Mouse (Mus musculus) intestine, embryonic 14.5 days (tissue): ENCODE data around the gene Wfdc9. TPM values are rescaled to one million over a fixed set of nuclear protein-coding genes. Genes with fewer than 3 reads are reported as not detected.

Source experiments
- ATAC-seq: fragments of 200-750 bp; cut with Nextera tagmentation; replicated peaks from 2 replicates; pipeline ENCODE4 v1.8.0; 2017; ENCODE audit warnings: low read depth, moderate number of reproducible peaks, moderate TSS enrichment, moderate library complexity; ENCODE audit not compliant: low FRiP score, low TSS enrichment
- DNase-seq: peaks from one replicate; pipeline ENCODE4 v3.0.0-alpha.2; 2018; ENCODE audit warnings: low spot score
- H3K27ac ChIP-seq: fragments of 300-500 bp; sonication (generic); 2 replicates; pipeline ENCODE4 v1.5.1; 2014; ENCODE audit warnings: low read depth, mild to moderate bottlenecking, control low read depth
- H3K27me3 ChIP-seq: fragments of 300-500 bp; sonication (generic); replicated peaks from 2 replicates; pipeline ENCODE4 v1.6.1; 2014; ENCODE audit warnings: low read length, control low read depth; ENCODE audit not compliant: control insufficient read depth, insufficient read depth
- H3K36me3 ChIP-seq: fragments of 300-500 bp; sonication (generic); 2 replicates; pipeline ENCODE4 v1.6.1; 2014; ENCODE audit warnings: low read length, control low read depth; ENCODE audit not compliant: control insufficient read depth, insufficient read depth
- H3K4me1 ChIP-seq: fragments of 300-500 bp; sonication (generic); replicated peaks from 2 replicates; pipeline ENCODE4 v1.6.1; 2014; ENCODE audit warnings: low read length, control low read depth, mixed read lengths; ENCODE audit not compliant: control insufficient read depth, insufficient read depth
- H3K4me2 ChIP-seq: fragments of 300-500 bp; sonication (generic); 2 replicates; pipeline ENCODE4 v1.6.1; 2014; ENCODE audit warnings: low read length
- H3K4me3 ChIP-seq: fragments of 300-500 bp; sonication (generic); 2 replicates; pipeline ENCODE4 v1.5.1; 2014; ENCODE audit warnings: low read depth, low read length, control low read depth, mixed read lengths
- H3K9ac ChIP-seq: fragments of 300-500 bp; sonication (generic); 2 replicates; pipeline ENCODE4 v1.6.1; 2014; ENCODE audit warnings: mild to moderate bottlenecking, low read length
- H3K9me3 ChIP-seq: fragments of 300-500 bp; sonication (generic); 2 replicates; pipeline ENCODE4 v1.6.1; 2016; ENCODE audit warnings: low read length, control low read depth; ENCODE audit not compliant: control insufficient read depth
- WGBS: fragments of 180-500 bp; shearing (Covaris S2); extraction: QIAGEN DNeasy Blood & Tissue Kit; methylation state at CpG from one replicate; pipeline ENCODE4 v1.1.7; 2014; 5-methylcytosine and 5-hydroxymethylcytosine counted together
- polyA plus RNA-seq: library from polyadenylated mRNA; unstranded; fragments of >200 nt; fragmentation: Nextera tagmentation; extraction: Ambion mirVana; gene quantifications from 2 replicates; pipeline ENCODE4 v1.2.1, GENCODE M21; 2014

Wfdc9 gene
- polyA plus RNA-seq, 1 experiment from 2014 or later, result not detected

DNA sequence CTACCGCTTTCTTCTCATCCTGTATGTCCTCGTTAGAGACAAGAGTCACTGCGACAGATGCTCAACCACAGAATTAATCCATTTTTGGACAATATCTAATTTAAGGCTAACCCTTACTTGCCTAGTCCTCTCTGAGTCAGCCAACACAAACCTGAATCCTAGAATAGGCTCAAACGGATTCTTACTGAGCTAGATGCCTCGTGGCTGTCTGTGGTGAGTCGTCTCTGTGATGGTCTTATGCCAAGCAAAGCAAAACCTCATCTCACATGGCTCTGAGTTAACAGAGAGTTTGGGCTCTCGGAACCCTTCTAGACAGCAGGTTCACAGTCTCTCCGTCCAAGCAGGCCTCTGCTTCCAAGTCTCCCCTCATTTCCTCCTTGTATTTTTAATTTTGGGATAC lies 52.0 kb downstream of the Wfdc9 start:
- Histone ChIP-seq H3K27me3 (no peaks in the 10 kb centered on the region), H3K4me3 (no peak overlapping the region), H3K9ac (no peak overlapping the region), H3K27ac (no peak overlapping the region), H3K36me3 (no peaks in the 10 kb centered on the region), H3K4me1 (no peaks in the 10 kb centered on the region), H3K9me3 (no peaks in the 10 kb centered on the region), H3K4me2 (no peak overlapping the region)
- ATAC-seq (no peak), DNase-seq (no peak)
- 88% methylated on average over 8 of the region's 8 CpGs for WGBS

DNA sequence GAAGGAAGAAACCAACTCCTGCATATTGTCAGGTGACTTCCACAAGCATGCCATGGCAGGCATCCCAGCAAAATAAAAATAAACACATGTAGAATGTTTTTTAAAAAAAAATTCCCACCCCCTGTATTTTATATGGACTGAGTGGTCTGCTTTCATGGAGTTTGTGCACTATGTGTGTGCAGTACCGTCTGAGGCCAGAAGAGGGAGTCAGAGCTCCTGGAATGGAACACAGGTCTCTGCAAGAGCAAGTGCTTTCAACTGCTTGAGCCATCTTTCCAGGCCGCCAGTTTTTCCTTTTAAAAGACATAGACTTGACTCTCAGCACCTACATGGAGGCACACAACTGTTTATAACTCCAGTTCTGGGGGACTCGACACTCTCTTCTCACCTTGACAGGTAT lies 52.9 kb downstream of the Wfdc9 start:
- Histone ChIP-seq H3K9ac (no peak overlapping the region), H3K27ac (no peak overlapping the region), H3K27me3 (no peaks in the 10 kb centered on the region), H3K4me3 (no peak overlapping the region), H3K36me3 (no peaks in the 10 kb centered on the region), H3K4me1 (no peaks in the 10 kb centered on the region), H3K4me2 (no peak overlapping the region), H3K9me3 (no peaks in the 10 kb centered on the region)
- DNase-seq (no peak), ATAC-seq (no peak)
- WGBS, result 93% methylated on average over 3 of the region's 3 CpGs

DNA sequence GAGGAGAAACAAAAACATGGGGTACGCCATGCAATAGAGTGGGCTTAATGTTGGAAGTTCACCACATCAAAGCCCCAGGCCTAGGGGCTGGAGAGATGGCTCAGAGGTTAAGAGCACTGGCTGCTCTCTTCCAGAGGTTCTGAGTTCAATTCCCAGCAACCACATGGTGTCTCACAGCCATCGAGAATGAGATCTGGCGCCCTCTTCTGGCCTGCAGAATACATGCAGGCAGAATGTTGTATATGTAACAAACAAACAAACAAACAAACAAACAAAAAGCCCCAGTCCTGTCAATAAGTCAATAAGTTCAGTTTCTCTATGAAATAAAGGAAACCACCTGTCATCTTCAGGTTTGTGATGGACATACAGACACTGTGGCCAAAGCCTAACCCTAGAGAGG lies 56.2 kb downstream of the Wfdc9 start:
- WGBS, result 70% methylated on average over 3 of the region's 3 CpGs
- Histone ChIP-seq H3K36me3 (no peaks in the 10 kb centered on the region), H3K27me3 (no peaks in the 10 kb centered on the region), H3K9ac (no peak overlapping the region), H3K27ac (no peak overlapping the region), H3K4me3 (no peak overlapping the region), H3K4me2 (no peak overlapping the region), H3K4me1 (no peaks in the 10 kb centered on the region), H3K9me3 (no peaks in the 10 kb centered on the region)
- DNase-seq, result no peak
- ATAC-seq, result no peak

Other genes with a start within 250 kb of the Wfdc9 start
- 104 and 110 TPM in 2 replicates for gene Sdc4, start 212.7 kb downstream of the Wfdc9 start, polyA plus RNA-seq
- gene Sys1, start 199.6 kb downstream of the Wfdc9 start, polyA plus RNA-seq, result 65.2 and 67.2 TPM in 2 replicates
- gene Gm20458, start 195.6 kb downstream of the Wfdc9 start, polyA plus RNA-seq, result 11.6 and 17.4 TPM in 2 replicates
- gene Trp53tg5, start 182.9 kb downstream of the Wfdc9 start, polyA plus RNA-seq, result not detected in 2 replicates
- 9.4 and 12.5 TPM in 2 replicates for gene Dbndd2, start 170.5 kb downstream of the Wfdc9 start, polyA plus RNA-seq
- 72.4 and 79.7 TPM in 2 replicates for gene Pigt, start 159.1 kb downstream of the Wfdc9 start, polyA plus RNA-seq
- 79.5 and 85.7 TPM in 2 replicates for gene Wfdc2, start 94.2 kb downstream of the Wfdc9 start, polyA plus RNA-seq
- not detected in 2 replicates for gene Spint3, start 83.1 kb downstream of the Wfdc9 start, polyA plus RNA-seq
- gene Wfdc6a, start 71.1 kb downstream of the Wfdc9 start, polyA plus RNA-seq, result 1.5 and 3.2 TPM in 2 replicates
- not detected in 2 replicates for gene Eppin, start 63.0 kb downstream of the Wfdc9 start, polyA plus RNA-seq
- gene Wfdc6b, start 43.1 kb downstream of the Wfdc9 start, polyA plus RNA-seq, result not detected in 2 replicates
- not detected in 2 replicates for gene Wfdc8, start 43.0 kb downstream of the Wfdc9 start, polyA plus RNA-seq
- not detected in 2 replicates for gene Wfdc16, start 17.8 kb downstream of the Wfdc9 start, polyA plus RNA-seq
- gene Wfdc10, start 537 bp downstream of the Wfdc9 start, polyA plus RNA-seq, result 1.2 TPM in 1 of 2 replicates, not detected in the other
- gene Wfdc11, start 17.5 kb upstream of the Wfdc9 start, polyA plus RNA-seq, result not detected in 2 replicates
- 0.28 TPM in 2 replicates for gene Wfdc13, start 28.5 kb upstream of the Wfdc9 start, polyA plus RNA-seq
- gene Spint4, start 41.9 kb upstream of the Wfdc9 start, polyA plus RNA-seq, result not detected in 2 replicates
- gene Spint5, start 58.7 kb upstream of the Wfdc9 start, polyA plus RNA-seq, result not detected in 2 replicates
- gene Wfdc3, start 89.3 kb upstream of the Wfdc9 start, polyA plus RNA-seq, result 2.0 and 2.6 TPM in 2 replicates
- 66.4 and 67.0 TPM in 2 replicates for gene Dnttip1, start 89.4 kb upstream of the Wfdc9 start, polyA plus RNA-seq
- gene Ube2c, start 113.3 kb upstream of the Wfdc9 start, polyA plus RNA-seq, result 462 and 476 TPM in 2 replicates
- gene Tnnc2, start 123.4 kb upstream of the Wfdc9 start, polyA plus RNA-seq, result 0.69 and 1.3 TPM in 2 replicates
- gene Snx21, start 129.2 kb upstream of the Wfdc9 start, polyA plus RNA-seq, result 20.5 and 21.3 TPM in 2 replicates
- 19.2 and 19.6 TPM in 2 replicates for gene Acot8, start 148.3 kb upstream of the Wfdc9 start, polyA plus RNA-seq
- gene Zswim3, start 148.5 kb upstream of the Wfdc9 start, polyA plus RNA-seq, result 8.9 and 11.4 TPM in 2 replicates
- gene Zswim1, start 166.1 kb upstream of the Wfdc9 start, polyA plus RNA-seq, result 16.5 and 17.4 TPM in 2 replicates
- gene Spata25, start 172.0 kb upstream of the Wfdc9 start, polyA plus RNA-seq, result not detected in 2 replicates
- gene Ctsa, start 176.3 kb upstream of the Wfdc9 start, polyA plus RNA-seq, result 155 and 168 TPM in 2 replicates
- gene Neurl2, start 176.9 kb upstream of the Wfdc9 start, polyA plus RNA-seq, result 6.7 and 7.7 TPM in 2 replicates
- 25.7 and 28.1 TPM in 2 replicates for gene Pltp, start 201.1 kb upstream of the Wfdc9 start, polyA plus RNA-seq
- gene Pcif1, start 222.7 kb upstream of the Wfdc9 start, polyA plus RNA-seq, result 76.0 and 85.5 TPM in 2 replicates